Comparison of ENCODE assay signal across 8 mouse cellular contexts in the genomic region with DNA sequence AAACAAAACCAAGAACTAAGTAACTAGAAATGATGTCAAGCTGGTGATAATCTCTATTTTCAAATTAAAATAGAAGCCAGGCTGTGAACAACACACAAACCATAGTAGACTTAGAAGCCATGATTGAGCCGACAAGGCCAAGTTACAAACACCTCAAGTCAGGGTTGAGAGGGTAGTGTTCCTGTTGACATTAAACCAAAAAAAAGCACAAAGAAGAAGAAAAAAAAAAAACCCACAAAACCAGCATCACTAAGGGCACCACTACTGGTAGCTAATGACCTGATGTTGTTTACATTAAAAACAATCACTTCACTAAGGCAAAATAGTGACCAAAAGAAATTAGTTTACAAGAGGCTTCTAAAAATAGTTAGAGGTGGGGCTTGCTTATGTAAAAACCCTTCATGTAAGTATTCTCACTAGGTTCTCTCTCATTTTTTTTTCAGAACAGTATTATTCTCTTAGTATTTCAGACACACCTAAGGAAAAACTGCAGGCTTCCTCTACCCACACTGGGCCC. TPM values are rescaled to one million over a fixed set of nuclear protein-coding genes. Genes with fewer than 3 reads are reported as not detected.
DNase-seq lines count a peak whose midpoint lies in the region; ATAC-seq and TF ChIP-seq lines count a peak whose summit lies in the region.

No protein-coding gene starts in this region.

- no peaks in the 10 kb centered on the region for H3K27me3 ChIP-seq in heart, embryonic 13.5 days (replicated peaks)
- H3K27me3 ChIP-seq in forebrain, postnatal 0 days (ENCODE audit: insufficient read depth, low read length): no peaks in the 10 kb centered on the region
- H3K27me3 ChIP-seq in liver, postnatal 0 days (ENCODE audit: insufficient read depth, low read length): no peaks in the 10 kb centered on the region

- no peak for ATAC-seq in heart, embryonic 13.5 days (ENCODE audit: extremely low read depth, insufficient number of reproducible peaks, low FRiP score, low TSS enrichment)
- ATAC-seq in forebrain, postnatal 0 days: no peak
- ATAC-seq in liver, postnatal 0 days: no peak
- ATAC-seq in monocyte, adult 5-6 weeks (replicated peaks; ENCODE audit: insufficient number of reproducible peaks, low FRiP score, low TSS enrichment, poor library complexity, severe bottlenecking): no peak

- no peak for DNase-seq in heart, adult 8-10 months (ENCODE audit: low spot score)
- no peak for DNase-seq in ES-E14 (ENCODE audit: low read depth, low spot score)
- DNase-seq in forebrain, postnatal 0 days: no peak
- DNase-seq in liver, postnatal 0 days: no peak
- DNase-seq in left cerebral cortex, adult 11 months (ENCODE audit: low spot score): no peak
- DNase-seq in frontal cortex, postnatal 36 days (ENCODE audit: low spot score in 2 of 2): no peak

- peak overlapping the region; percentile 79 for H3K4me3 ChIP-seq in heart, embryonic 13.5 days
- peak overlapping the region; percentile 51 to 80; a peak in 3 of 4 replicates for H3K4me3 ChIP-seq in ES-E14 (ENCODE audit: insufficient read depth in 1 of 2, low read depth in 1 of 2, low read length in 2 of 2, poor library complexity in 1 of 2, severe bottlenecking in 1 of 2)
- H3K4me3 ChIP-seq in forebrain, postnatal 0 days (ENCODE audit: low read depth, low read length): peak overlapping the region; percentile 97
- peak overlapping the region; percentile 99 for H3K4me3 ChIP-seq in liver, postnatal 0 days (ENCODE audit: low read depth, low read length)

- peak overlapping the region; percentile 100 for H3K27ac ChIP-seq in heart, embryonic 13.5 days (replicated peaks)
- H3K27ac ChIP-seq in ES-E14 (ENCODE audit: insufficient read depth, low read depth, low read length, poor library complexity, severe bottlenecking): no peak overlapping the region
- H3K27ac ChIP-seq in forebrain, postnatal 0 days (ENCODE audit: low read depth, low read length): peak overlapping the region; percentile 21; the same call in 1 of the 2 replicates
- H3K27ac ChIP-seq in liver, postnatal 0 days (ENCODE audit: low read depth): peak overlapping the region; percentile 98

- in situ Hi-C loops in ES-E14 (cut with MboI; ENCODE audit: low sequenced_read_pairs in 2 of 2, unreplicated experiment in 2 of 2): no loop called here

- peak overlapping the region; percentile 100 for H3K9ac ChIP-seq in heart, embryonic 13.5 days
- H3K9ac ChIP-seq in ES-E14 (ENCODE audit: insufficient read depth, low read depth, low read length, poor library complexity, severe bottlenecking): peak overlapping the region; percentile 41; the same call in 1 of the 2 replicates
- peak overlapping the region; percentile 56 for H3K9ac ChIP-seq in forebrain, postnatal 0 days
- peak overlapping the region; percentile 75 for H3K9ac ChIP-seq in liver, postnatal 0 days (replicated peaks)

- peak overlapping the region; percentile 99 for H3K4me2 ChIP-seq in heart, embryonic 13.5 days
- peak overlapping the region; percentile 99 for H3K4me2 ChIP-seq in forebrain, postnatal 0 days (ENCODE audit: low read depth)
- H3K4me2 ChIP-seq in liver, postnatal 0 days (ENCODE audit: low read depth, low read length): peak overlapping the region; percentile 78

- TF ChIP-seq EP300 in liver, postnatal 0 days (IDR thresholded peaks at IDR 0.05; ENCODE audit: low read depth): no peak

- 0% methylated on average over 1 of the region's 1 CpGs for whole genome bisulfite sequencing in heart, embryonic 13.5 days
- WGBS in forebrain, postnatal 0 days: 5% methylated on average over 1 of the region's 1 CpGs
- 0% methylated on average over 1 of the region's 1 CpGs for WGBS in liver, postnatal 0 days (ENCODE audit: insufficient replicate concordance)

- peaks cover 55% of the 10 kb centered on the region for H3K36me3 ChIP-seq in heart, embryonic 13.5 days
- H3K36me3 ChIP-seq in ES-E14 (ENCODE audit: control insufficient read depth, insufficient read depth, low read length, poor library complexity, severe bottlenecking): peaks cover 21% of the 10 kb centered on the region
- H3K36me3 ChIP-seq in forebrain, postnatal 0 days (ENCODE audit: insufficient read depth): peaks cover 7% of the 10 kb centered on the region; the same call in 1 of the 2 replicates
- peaks cover 32% of the 10 kb centered on the region for H3K36me3 ChIP-seq in liver, postnatal 0 days (replicated peaks; ENCODE audit: insufficient read depth, low read length)

- TF ChIP-seq CTCF in forebrain, postnatal 0 days (IDR thresholded peaks at IDR 0.05; ENCODE audit: low read depth): no peak
- no peak for TF ChIP-seq CTCF in liver, postnatal 0 days (IDR thresholded peaks at IDR 0.05; ENCODE audit: low read depth)

- peaks cover 43% of the 10 kb centered on the region for H3K4me1 ChIP-seq in heart, embryonic 13.5 days
- peaks cover 3 to 18% of the 10 kb centered on the region in 2 experiments; a peak in 2 of 4 replicates for H3K4me1 ChIP-seq in ES-E14 (ENCODE audit: control insufficient read depth in 2 of 2, insufficient read depth in 2 of 2, low read length in 2 of 2, poor library complexity in 1 of 2)
- H3K4me1 ChIP-seq in forebrain, postnatal 0 days (ENCODE audit: insufficient read depth): peaks cover 11% of the 10 kb centered on the region
- H3K4me1 ChIP-seq in liver, postnatal 0 days (ENCODE audit: insufficient read depth): peaks cover 32% of the 10 kb centered on the region

- no peaks in the 10 kb centered on the region for H3K9me3 ChIP-seq in heart, embryonic 13.5 days
- H3K9me3 ChIP-seq in ES-E14 (ENCODE audit: control insufficient read depth, insufficient read depth, low read depth, low read length): no peaks in the 10 kb centered on the region
- no peaks in the 10 kb centered on the region for H3K9me3 ChIP-seq in forebrain, postnatal 0 days (ENCODE audit: low read length)
- H3K9me3 ChIP-seq in liver, postnatal 0 days (ENCODE audit: low read length): no peaks in the 10 kb centered on the region

TF ChIP-seq in ES-E14, 5 proteins besides CTCF, POLR2A, EP300 and RAD21:
- TF ChIP-seq ZNF384 (IDR thresholded peaks at IDR 0.05; ENCODE audit: low read depth, low read length) (no peak), CHD2 (IDR thresholded peaks at IDR 0.05; ENCODE audit: low read depth, low read length) (no peak), MAFK (IDR thresholded peaks at IDR 0.05; ENCODE audit: insufficient read depth, low read depth, low read length) (no peak), HCFC1 (IDR thresholded peaks at IDR 0.05; ENCODE audit: borderline replicate concordance, insufficient read depth, low read length) (no peak), ZC3H11A (IDR thresholded peaks at IDR 0.05; ENCODE audit: borderline replicate concordance, low read depth, low read length) (no peak)

RNA-seq across cellular contexts. Expression of a gene that starts 4.2 kb away (rescaled TPM):
- 6.5 and 7.5 TPM in 2 replicates for polyA plus RNA-seq in heart, embryonic 13.5 days (2015; fragmentation: Nextera tagmentation; extraction: Ambion mirVana)
- total RNA-seq in heart, adult 8-10 months (2022): 10 to 100 TPM; 41.8 to 60.9 (median 50.3) TPM
- 21.9 and 25.7 TPM in 2 replicates for total RNA-seq in ES-E14 (2012; rRNA removed)
- 62.3 and 88.6 TPM in 2 replicates for total RNA-seq in forebrain, postnatal 0 days (2014; rRNA removed)
- polyA plus RNA-seq in forebrain, postnatal 0 days (2015; fragmentation: Nextera tagmentation; extraction: Ambion mirVana): 6.8 and 8.4 TPM in 2 replicates
- polyA plus RNA-seq in liver, postnatal 0 days (2015; fragmentation: Nextera tagmentation; extraction: Ambion mirVana): 5.0 and 6.2 TPM in 2 replicates
- total RNA-seq in monocyte, adult 5-6 weeks (2017): 41.2 to 53.3 TPM (median 48.5 TPM) in 3 replicates

Comparison
In these comparisons a context has a peak if more than half of its experiments do, and no peak if none do; other contexts are left out.
1. H3K9ac ChIP-seq: peak in every context shown above with its lines; median percentile 100 in heart, embryonic 13.5 days; 75 in liver, postnatal 0 days; 56 in forebrain, postnatal 0 days; 41 in ES-E14.